Mouse (Mus musculus) 3T3-L1 (cell line): ENCODE results near the gene H2-Q10.
A peak's percentile ranks its signal among the peaks of the same experiment; 100 is the strongest.
"Not testable (repeated sequence)": the region's sequence is repeated elsewhere in the genome, so short reads cannot be mapped to it uniquely, and the experiment has no call there.

ENCODE experiments used
- DNase-seq: peaks from one replicate; pipeline ENCODE4 v3.0.0-alpha.2; 2015; ENCODE audit warnings: low read depth, low spot score

Gene H2-Q10

DNA sequence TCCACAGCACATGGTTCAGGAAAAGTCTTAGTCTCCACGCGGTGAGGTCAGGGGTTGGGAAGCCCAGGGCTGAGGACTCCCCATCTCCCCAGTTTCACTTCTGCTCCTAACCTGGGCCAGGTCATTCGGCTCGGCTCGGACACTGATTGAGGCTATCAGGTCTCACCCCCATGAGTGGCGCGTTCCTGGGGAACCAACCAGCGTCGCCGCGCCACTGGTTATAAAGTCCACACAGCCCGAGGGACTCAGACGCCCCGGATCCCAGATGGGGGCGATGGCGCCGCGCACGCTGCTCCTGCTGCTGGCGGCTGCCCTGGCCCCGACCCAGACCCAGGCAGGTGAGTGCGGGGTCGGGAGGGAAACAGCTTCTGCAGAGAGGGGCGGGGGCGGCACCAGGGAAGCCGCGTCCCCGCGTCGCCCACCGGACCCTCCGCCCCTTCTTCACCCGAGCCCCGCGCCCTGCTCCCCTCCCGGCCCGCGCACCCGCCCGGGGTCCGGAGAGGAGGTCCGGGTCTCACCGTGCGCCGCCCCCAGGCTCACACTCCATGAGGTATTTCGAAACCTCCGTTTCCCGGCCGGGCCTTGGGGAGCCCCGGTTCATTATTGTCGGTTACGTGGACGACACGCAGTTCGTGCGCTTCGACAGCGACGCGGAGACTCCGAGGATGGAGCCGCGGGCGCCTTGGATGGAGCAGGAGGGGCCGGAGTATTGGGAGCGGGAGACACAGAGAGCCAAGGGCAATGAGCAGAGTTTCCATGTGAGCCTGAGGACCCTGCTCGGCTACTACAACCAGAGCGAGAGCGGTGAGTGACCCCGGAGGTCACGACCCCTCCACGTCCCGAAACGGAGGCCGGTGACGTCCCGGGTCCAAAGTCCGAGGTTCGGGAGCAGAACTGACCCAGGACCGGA lies at the start of gene H2-Q10:
Gene H2-Q10 (plus strand): TSS at position 248 of the 910 bp plus-strand sequence.
- DNase-seq = no peak

DNA sequence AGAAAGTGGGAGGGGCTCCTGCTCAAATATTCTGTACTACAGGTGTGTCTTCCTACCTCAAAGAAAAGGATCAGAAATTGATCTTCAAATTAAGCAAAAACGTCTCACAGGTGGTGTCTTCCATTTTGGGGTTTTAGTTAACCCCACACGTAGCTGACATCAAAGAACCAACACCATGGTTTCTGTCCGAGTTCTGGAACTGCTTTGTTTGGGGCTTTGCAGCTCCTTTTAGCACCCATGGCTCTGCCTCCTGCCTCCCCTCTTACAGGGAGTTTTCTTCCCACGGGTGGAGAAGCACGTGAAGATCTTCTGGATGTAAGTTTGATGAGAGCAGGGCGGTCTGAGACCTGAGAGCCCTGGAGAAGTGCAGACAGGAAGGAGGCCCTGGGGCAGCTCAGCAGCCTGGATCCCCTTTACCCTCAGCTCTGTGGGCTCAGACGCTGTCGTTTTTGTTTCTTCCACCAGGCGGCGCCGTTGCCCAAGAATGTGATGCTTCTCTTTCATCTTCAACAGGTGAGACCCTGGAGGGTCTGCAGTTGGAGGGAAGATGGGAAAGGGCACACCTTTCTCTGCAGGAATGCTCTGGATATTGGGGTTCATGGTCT lies 49.6 kb upstream of the H2-Q10 start:
- DNase-seq = peak; percentile 19

DNA sequence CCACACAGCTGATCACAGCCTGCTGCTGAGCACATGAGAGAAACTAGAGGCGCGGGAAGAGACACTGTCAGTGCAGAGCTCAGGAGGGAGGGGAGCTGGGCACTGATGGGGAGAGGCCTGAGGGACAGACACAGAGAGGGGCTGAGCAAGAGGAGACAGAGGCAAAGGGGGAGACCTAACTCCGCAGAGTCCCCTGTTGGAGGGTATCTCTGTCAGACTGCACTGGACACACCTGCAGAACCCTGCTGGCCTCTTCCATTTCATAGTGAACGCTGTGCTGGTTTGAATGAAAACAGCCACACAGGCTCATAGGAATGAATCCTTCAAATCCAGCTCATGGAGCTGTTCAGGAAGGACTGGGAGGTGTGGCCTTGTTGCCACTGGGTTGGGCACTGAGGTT lies 48.6 kb upstream of the H2-Q10 start:
- not testable (repeated sequence) for DNase-seq

DNA sequence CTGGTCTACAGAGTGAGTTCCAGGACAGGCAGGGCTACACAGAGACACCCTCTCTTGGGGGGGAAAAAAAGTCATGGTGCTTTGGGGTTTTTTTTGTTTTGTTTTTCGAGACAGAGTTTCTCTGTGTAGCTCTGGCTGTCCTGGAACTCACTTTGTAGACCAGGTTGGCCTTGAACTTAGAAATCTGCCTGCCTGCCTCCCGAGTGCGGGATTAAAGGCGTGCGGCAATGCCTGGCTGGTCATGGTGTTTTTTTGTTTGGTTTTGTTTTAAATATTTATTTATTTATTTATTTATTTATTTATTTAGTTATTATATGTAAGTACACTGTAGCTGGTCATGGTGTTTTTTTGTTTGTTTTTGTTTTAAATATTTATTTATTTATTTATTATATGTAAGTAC lies 47.5 kb upstream of the H2-Q10 start:
- not testable (repeated sequence) for DNase-seq

DNA sequence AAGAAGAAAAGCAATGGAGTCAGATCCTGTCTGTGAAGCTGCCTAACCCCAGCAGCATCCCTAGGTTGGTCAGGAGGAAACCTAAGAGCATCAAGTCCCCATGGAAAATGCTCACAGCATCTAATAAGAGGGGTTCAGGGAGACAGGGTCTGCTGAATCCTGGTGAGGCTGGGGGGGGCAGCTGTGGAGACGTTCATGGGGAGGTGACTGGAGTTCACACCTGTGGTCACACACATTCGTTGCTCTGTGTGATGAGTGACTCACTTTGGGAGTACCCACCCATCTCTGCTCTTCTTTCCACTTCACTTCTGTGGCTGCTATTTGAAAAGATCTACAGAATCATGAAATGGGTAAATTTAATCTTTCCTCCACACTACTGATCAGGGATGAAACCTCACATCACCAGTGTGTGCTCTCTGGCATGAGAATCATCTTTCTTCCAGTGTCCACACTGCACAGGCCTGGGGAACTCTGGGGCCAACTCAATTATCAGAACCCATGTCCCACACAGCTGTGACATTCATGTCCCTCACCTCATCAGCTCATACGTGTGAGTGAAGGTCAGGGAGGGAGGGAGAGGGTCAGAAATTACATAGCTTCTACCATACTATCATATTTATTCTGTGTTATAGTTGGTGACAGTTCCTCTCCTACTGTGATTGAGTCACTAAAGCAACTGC lies 46.6 kb upstream of the H2-Q10 start:
- not testable (repeated sequence) for DNase-seq

DNA sequence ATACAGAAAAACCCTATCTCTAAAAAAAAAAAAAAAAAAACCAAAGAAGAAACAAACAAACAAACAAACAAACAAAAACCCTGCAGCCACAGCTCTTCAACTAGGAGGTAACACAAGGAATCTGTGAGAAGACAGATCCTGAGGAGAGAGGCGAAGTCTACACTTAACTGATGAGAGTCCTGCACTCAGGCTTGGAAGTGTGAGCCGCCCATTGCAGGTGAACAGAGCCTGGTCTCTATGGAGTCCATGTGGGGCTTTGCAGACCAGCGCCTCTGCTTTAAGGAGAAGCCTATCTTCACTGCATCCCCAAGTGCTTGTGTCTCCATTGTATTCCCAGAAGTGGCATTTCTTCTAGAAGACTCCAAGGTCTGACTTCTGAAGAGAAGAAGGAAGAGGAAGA lies 45.8 kb upstream of the H2-Q10 start:
- DNase-seq = not testable (repeated sequence)

DNA sequence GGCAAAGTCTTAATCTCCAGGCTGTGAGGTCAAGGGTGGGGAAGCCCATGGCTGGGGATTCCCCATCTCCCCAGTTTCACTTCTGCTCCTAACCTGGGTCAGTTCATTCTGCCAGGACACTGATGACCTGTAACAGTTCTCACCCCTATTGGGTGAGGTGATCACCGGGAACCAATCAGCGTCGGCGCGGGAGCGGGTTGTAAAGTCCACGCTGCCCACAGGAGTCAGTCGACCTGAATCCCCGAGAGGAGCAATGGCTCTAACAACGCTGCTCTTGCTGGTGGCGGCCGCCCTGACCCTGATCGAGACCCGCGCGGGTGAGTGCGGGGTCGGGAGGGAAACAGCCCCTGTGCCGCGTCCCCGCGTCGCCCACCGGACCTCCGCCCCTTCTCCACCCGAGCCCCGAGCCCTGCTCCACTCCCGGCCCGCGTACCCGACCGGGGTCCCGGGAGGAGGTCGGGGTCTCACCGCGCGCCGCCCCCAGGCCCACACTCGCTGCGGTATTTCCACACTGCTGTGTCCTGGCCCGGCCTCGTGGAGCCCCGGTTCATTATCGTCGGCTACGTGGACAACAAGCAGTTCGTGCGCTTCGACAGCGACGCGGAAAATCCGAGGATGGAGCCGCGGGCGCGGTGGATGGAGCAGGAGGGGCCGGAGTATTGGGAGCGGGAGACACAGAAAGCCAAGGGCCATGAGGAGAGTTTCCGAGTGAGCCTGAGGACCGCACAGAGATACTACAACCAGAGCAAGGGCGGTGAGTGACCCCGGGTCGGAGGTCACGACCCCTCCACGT lies 45.1 kb upstream of the H2-Q10 start, which contains the start of gene H2-Q6:
Gene H2-Q6 (plus strand): TSS at position 227 of the 793 bp plus-strand sequence.
- DNase-seq = not testable (repeated sequence)

DNA sequence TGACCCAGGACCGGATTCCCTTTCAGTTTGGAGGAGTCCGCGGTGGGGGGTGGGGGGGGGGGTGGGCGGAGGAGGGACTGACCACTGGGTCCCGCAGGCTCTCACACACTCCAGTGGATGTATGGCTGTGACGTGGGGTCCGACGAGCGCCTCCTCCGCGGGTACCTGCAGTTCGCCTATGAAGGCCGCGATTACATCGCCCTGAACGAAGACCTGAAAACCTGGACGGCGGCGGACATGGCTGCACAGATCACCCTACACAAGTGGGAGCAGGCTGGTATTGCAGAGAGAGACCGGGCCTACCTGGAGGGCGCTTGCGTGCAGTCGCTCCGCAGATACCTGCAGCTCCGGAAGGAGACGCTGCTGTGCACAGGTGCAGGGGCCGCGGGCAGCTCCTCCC lies 44.4 kb upstream of the H2-Q10 start:
- DNase-seq = not testable (repeated sequence)

DNA sequence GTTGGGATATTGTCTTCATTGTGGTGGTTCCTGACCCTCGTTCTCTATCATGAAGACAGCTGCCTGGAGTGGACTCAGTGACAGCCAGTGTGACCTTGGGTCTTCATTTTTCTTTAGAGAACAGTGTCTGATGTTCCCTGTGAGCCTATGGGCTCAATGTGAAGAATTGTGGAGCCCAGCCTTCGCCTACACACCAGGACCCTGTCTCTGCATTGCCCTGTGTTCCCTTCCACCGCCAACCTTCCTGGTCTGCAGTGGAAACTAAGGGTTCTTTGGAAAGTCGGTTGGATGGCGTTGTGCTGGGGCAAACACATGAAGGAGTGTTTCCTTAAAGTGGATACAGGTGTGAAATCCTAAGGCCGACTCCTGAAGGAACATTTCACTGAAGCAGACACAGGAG lies 41.0 kb upstream of the H2-Q10 start:
- not testable (repeated sequence) for DNase-seq

DNA sequence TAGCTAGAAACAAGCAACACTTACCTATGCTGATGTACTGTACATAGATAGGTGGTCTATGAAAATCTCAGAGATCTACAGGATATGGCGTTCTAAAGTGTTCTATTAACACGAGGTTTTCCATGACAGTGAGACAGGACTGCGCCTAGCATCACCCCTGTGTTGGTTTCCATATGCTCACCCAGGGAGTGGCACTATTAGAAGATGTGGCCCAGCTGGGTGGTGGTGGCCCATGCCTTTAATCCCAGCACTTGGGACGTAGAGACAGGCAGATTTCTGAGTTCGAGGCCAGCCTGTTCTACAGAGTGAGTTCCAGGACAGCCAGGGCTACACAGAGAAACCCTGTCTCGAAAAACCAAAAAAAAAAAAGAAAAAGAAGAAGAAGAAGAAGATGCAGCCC lies 39.2 kb upstream of the H2-Q10 start:
- DNase-seq = not testable (repeated sequence)

DNA sequence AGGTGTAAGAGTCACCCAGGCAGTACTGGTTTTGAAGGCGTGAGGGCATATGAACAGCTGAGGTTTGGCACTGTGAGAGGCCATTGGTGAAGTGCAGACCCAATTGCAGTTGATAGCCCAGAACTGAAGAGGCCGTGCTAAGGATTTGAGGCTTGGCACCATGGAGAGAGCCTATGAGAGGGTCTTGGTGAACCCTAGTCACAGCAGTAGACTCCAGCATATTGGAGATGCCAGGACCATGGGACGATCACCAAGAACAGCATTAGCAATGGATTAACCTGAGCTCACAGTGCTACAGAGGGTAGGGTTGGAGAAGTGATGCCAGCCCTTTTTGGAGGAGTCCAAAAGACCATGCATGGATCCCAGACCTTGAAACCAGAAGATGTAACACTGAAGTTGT lies 37.7 kb upstream of the H2-Q10 start:
- not testable (repeated sequence) for DNase-seq

DNA sequence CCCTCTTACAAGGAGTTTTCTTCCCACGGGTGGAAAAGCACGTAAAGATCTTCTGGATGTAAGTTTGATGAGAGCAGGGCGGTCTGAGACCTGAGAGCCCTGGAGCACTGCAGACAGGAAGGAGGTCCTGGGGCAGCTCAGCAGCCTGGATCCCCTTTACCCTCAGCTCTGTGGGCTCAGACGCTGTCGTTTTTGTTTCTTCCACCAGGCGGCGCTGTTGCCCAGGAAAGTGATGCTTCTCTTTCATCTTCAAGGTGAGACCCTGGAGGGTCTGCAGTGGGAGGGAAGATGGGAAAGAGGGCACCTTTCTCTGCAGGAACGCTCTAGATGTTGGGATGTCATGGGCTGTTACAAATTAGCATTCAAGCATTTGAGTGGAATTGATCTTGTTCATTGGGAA lies 35.1 kb upstream of the H2-Q10 start:
- DNase-seq = not testable (repeated sequence)

DNA sequence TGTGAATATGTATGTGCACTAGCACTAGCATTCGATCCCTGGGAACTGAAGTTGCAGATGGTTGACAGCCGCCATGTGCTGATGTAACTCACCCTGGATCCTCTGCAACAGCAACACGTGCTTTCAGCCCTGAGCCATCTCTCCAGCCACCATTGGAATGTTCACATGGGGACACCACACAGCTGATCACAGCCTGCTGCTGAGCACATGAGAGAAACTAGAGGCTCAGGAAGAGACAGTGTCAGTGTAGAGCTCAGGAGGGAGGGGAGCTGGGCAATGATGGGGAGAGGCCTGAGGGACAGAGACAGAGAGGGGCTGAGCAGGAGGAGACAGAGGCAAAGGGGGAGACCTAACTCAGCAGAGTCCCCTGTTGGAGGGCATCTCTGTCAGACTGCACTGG lies 34.3 kb upstream of the H2-Q10 start:
- DNase-seq = not testable (repeated sequence)

DNA sequence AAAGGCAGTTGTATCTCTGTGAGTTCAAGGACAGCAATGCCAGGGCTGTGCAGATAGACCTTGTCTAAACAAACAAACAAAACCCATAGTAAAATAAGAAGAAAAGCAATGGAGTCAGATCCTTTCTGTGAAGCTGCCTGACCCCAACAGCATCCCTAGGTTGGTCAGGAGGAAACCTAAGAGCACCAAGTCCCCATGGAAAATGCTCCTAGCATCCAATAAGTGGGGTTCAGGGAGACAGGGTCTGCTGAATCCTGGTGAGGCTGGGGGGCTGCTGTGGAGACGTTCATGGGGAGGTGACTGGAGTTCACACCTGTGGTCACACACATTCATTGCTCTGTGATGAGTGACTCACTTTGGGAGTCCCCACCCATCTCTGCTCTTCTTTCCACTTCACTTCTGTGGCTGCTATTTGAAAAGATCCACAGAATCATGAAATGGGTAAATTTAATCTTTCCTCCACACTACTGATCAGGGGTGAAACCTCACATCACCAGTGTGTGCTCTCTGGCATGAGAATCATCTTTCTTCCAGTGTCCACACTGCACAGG lies 32.4 kb upstream of the H2-Q10 start:
- not testable (repeated sequence) for DNase-seq

DNA sequence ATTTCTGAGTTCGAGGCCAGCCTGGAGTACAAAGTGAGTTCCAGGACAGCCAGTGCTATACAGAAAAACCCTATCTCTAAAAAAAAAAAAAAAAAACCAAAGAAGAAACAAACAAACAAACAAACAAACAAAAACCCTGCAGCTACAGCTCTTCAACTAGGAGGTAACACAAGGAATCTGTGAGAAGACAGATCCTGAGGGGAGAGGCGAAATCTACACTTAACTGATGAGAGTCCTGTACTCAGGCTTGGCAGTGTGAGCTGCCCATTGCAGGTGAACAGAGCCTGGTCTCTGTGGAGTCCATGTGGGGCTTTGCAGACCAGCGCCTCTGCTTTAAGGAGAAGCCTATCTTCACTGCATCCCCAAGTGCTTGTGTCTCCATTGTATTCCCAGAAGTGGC lies 31.5 kb upstream of the H2-Q10 start:
- not testable (repeated sequence) for DNase-seq

DNA sequence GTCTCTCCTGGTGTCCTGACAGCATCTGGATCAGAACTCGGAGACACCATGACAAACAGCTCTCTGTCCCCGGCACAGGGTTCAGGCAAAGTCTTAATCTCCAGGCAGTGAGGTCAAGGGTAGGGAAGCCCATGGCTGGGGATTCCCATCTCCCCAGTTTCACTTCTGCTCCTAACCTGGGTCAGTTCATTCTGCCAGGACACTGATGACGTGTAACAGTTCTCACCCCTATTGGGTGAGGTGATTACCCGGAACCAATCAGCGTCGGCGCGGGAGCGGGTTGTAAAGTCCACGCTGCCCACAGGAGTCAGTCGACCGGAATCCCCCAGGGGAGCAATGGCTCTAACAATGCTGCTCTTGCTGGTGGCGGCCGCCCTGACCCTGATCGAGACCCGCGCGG lies 31.0 kb upstream of the H2-Q10 start, which contains the start of gene H2-Q7:
Gene H2-Q7 (plus strand): TSS at position 271 of the 400 bp plus-strand sequence.
- not testable (repeated sequence) for DNase-seq

DNA sequence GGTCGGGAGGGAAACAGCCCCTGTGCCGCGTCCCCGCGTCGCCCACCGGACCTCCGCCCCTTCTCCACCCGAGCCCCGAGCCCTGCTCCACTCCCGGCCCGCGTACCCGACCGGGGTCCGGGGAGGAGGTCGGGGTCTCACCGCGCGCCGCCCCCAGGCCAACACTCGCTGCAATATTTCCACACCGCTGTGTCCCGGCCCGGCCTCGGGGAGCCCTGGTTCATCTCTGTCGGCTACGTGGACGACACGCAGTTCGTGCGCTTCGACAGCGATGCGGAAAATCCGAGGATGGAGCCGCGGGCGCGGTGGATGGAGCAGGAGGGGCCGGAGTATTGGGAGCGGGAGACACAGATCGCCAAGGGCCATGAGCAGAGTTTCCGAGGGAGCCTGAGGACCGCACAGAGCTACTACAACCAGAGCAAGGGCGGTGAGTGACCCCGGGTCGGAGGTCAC lies 30.6 kb upstream of the H2-Q10 start:
- not testable (repeated sequence) for DNase-seq

DNA sequence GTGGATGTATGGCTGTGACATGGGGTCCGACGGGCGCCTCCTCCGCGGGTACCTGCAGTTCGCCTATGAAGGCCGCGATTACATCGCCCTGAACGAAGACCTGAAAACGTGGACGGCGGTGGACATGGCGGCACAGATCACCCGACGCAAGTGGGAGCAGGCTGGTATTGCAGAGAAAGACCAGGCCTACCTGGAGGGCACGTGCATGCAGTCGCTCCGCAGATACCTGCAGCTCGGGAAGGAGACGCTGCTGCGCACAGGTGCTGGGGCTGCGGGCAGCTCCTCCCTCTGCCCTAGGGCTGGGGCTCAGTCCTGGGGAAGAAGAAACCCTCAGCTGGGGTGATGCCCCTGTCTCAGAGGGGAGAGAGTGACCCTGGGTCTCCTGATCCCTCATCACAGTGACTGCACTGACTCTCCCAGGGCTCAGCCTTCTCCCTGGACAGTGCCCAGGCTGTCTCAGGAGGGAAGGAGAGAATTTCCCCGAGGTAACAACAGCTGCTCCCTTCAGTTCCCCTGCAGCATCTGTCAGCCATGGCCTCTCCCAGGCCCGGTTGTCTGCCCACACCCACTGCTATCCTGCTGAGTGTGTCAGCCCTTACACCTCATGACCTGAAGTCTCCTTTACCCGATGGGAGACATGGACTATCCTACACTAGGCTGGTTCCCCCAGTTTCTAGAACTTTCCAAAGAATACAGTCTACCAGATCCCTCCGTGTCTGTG lies 29.8 kb upstream of the H2-Q10 start:
- not testable (repeated sequence) for DNase-seq

DNA sequence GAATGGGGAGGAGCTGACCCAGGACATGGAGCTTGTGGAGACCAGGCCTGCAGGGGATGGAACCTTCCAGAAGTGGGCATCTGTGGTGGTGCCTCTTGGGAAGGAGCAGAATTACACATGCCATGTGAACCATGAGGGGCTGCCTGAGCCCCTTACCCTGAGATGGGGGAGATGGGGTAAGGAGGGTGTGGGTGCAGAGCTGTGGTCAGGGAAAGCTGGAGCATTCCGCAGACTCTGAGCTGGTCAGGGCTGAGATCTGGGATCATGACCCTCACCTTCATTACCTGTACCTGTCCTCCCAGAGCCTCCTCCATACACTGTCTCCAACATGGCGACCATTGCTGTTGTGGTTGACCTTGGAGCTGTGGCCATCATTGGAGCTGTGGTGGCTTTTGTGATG lies 27.5 kb upstream of the H2-Q10 start:
- not testable (repeated sequence) for DNase-seq

DNA sequence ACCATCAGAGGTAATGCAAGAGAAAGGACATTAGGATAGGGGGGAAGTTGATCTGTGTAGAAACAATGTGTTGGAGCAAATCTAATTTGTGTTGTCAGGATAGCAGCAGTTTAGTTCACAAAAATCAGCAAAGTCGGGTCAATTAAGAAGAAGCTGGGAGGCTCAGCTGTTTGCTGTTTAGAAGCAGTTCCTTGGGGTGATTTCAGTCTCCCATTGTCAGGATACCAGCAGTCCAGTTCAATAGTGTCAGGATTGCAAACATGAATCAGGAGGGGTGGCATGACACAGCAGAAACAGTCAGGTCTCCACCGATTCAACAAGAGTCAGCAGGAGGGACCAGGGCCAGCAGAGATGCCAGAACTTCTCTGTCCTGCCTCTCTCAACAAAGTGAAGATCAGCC lies 25.4 kb upstream of the H2-Q10 start:
- DNase-seq = not testable (repeated sequence)
